Mouse (Mus musculus) erythroid progenitor cell, adult 5-6 weeks (primary cell): ENCODE results near the gene Mecr. TPM values are rescaled to one million over a fixed set of nuclear protein-coding genes. Genes with fewer than 3 reads are reported as not detected.

ENCODE experiments used
- ATAC-seq: replicated peaks from 2 replicates; pipeline ENCODE4 v1.8.0; 2016; ENCODE audit warnings: moderate number of reproducible peaks, mild to moderate bottlenecking, moderate TSS enrichment, inconsistent platforms; ENCODE audit not compliant: poor library complexity, low FRiP score, severe bottlenecking
- total RNA-seq, 2 experiments: library from RNA; stranded (forward) in 1 of 2; stranded (reverse) in 1 of 2; fragments of 150-400 nt in 1 of 2; fragments of 186-747, 209-891 nt in 1 of 2; gene quantifications; 2 replicates each; pipeline versions ENCODE4 v1.2.3 to v1.2.4; 2015 to 2017; ENCODE audit warnings: low replicate concordance in 2 of 2

The Mecr gene
- total RNA-seq, 2 experiments from 2014 or later = 9.2 to 14.3 TPM

DNA sequence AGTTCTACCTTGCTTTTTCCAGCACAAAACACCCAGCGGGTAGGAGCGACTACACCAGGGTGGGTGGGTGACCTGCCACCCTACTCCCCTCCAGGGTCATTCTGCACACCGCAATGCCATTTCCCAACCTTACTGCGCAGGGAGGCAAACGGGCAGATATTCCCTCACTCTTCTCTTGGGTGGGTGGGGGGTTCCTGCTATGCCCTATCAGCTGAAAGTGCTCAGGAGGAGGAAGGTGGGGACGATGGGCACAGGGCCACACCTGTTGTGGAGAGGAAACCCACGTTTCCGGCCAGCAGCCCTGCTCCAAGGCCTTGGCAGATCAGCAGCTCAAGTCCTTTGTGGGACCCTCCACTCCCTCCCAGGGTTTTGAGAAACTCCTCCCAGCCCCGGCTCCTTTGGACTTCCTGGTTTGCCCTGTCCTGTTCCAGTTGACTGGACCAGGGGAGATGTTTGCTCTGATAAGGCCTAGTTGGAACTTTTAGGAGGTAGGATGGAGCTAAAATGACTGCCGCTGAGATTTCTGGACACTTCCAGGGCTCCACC, 73.8 kb downstream of the Mecr start:
- no peak for ATAC-seq

Other genes starting within 250 kb of the Mecr start
- gene Ptpru, start 5.2 kb upstream of the Mecr start, total RNA-seq (2015; ENCODE audit: low replicate concordance) = 11.2 TPM in 1 of 2 replicates, not detected in the other
- gene Ptpru, start 5.2 kb upstream of the Mecr start, total RNA-seq (2017; ENCODE audit: low replicate concordance) = 0.38 TPM in 1 of 2 replicates, not detected in the other
- 85.9 and 87.9 TPM in 2 replicates for gene Srsf4, start 30.1 kb downstream of the Mecr start, total RNA-seq (2015; ENCODE audit: low replicate concordance)
- 145 and 167 TPM in 2 replicates for gene Srsf4, start 30.1 kb downstream of the Mecr start, total RNA-seq (2017; ENCODE audit: low replicate concordance)
- gene Tmem200b, start 78.3 kb downstream of the Mecr start, total RNA-seq (2015; ENCODE audit: low replicate concordance) = not detected in 2 replicates
- gene Tmem200b, start 78.3 kb downstream of the Mecr start, total RNA-seq (2017; ENCODE audit: low replicate concordance) = not detected in 2 replicates
- gene Gm10300, start 231.2 kb downstream of the Mecr start, total RNA-seq (2015; ENCODE audit: low replicate concordance) = not detected in 2 replicates
- gene Gm10300, start 231.2 kb downstream of the Mecr start, total RNA-seq (2017; ENCODE audit: low replicate concordance) = 0.64 and 1.4 TPM in 2 replicates
- 679 and 755 TPM in 2 replicates for gene Epb41, start 231.9 kb downstream of the Mecr start, total RNA-seq (2015; ENCODE audit: low replicate concordance)
- gene Epb41, start 231.9 kb downstream of the Mecr start, total RNA-seq (2017; ENCODE audit: low replicate concordance) = 876 and 895 TPM in 2 replicates